Mouse (Mus musculus) heart, postnatal 0 days (tissue): Measurements from ENCODE around the gene Zbtb45. TPM values are rescaled to one million over a fixed set of nuclear protein-coding genes. Genes with fewer than 3 reads are reported as not detected.
A peak's percentile ranks its signal among the peaks of the same experiment; 100 is the strongest.

ENCODE experiments used
- ATAC-seq: fragments of 200-750 bp; cut with Nextera tagmentation; 2 replicates; pipeline ENCODE4 v1.8.0; 2017; ENCODE audit warnings: low read depth, moderate number of reproducible peaks, moderate library complexity; ENCODE audit not compliant: insufficient read depth
- DNase-seq: peaks from one replicate; pipeline ENCODE4 v3.0.0-alpha.2; 2016; ENCODE audit warnings: low spot score
- H3K27ac ChIP-seq: fragments of 300-500 bp; sonication (generic); 2 replicates; pipeline ENCODE4 v1.5.1; 2014; ENCODE audit warnings: low read depth, mild to moderate bottlenecking
- H3K27me3 ChIP-seq: fragments of 300-500 bp; sonication (generic); 2 replicates; pipeline ENCODE4 v1.6.1; 2014; ENCODE audit warnings: low read length, mixed read lengths; ENCODE audit not compliant: control insufficient read depth, insufficient read depth
- H3K36me3 ChIP-seq: fragments of 300-500 bp; sonication (generic); replicated peaks from 2 replicates; pipeline ENCODE4 v1.6.1; 2014; ENCODE audit warnings: low read length, mixed read lengths; ENCODE audit not compliant: control insufficient read depth, insufficient read depth
- H3K4me1 ChIP-seq: fragments of 300-500 bp; sonication (generic); 2 replicates; pipeline ENCODE4 v1.6.1; 2014; ENCODE audit warnings: antibody characterized with exemption; ENCODE audit not compliant: control insufficient read depth, insufficient read depth
- H3K4me2 ChIP-seq: fragments of 300-500 bp; sonication (generic); 2 replicates; pipeline ENCODE4 v1.6.1; 2014; ENCODE audit warnings: low read depth, mild to moderate bottlenecking, low read length, moderate library complexity
- H3K4me3 ChIP-seq: fragments of 300-500 bp; sonication (generic); 2 replicates; pipeline ENCODE4 v1.5.1; 2014; ENCODE audit warnings: low read depth, low read length
- H3K9ac ChIP-seq: fragments of 300-500 bp; sonication (generic); replicated peaks from 2 replicates; pipeline ENCODE4 v1.6.1; 2014; ENCODE audit warnings: low read depth, low read length, mixed read lengths
- H3K9me3 ChIP-seq: fragments of 300-500 bp; sonication (generic); replicated peaks from 2 replicates; pipeline ENCODE4 v1.6.1; 2016; ENCODE audit warnings: low read length; ENCODE audit not compliant: control insufficient read depth
- CTCF ChIP-seq: IDR thresholded peaks from 2 replicates; pipeline ENCODE4 v1.5.1; 2016; ENCODE audit warnings: antibody characterized with exemption, control low read depth, low read depth
- EP300 ChIP-seq: IDR thresholded peaks from 2 replicates; pipeline ENCODE4 v1.6.1; 2016; ENCODE audit warnings: antibody characterized with exemption, low read depth
- WGBS: fragments of 180-500 bp; shearing (Covaris S2); extraction: QIAGEN DNeasy Blood & Tissue Kit; methylation state at CpG from one replicate; pipeline ENCODE4 v1.1.7; 2014; 5-methylcytosine and 5-hydroxymethylcytosine counted together
- polyA plus RNA-seq: library from polyadenylated mRNA; unstranded; fragments of >200 nt; fragmentation: Nextera tagmentation; extraction: Ambion mirVana; gene quantifications from 2 replicates; pipeline ENCODE4 v1.2.1, GENCODE M21; 2015
- total RNA-seq: library from RNA; depleted of rRNA; stranded (reverse); fragments of >200 nt; gene quantifications from 2 replicates; pipeline ENCODE4 v1.2.3, GENCODE M21; 2014; ENCODE audit warnings: low replicate concordance

The Zbtb45 gene
- total and polyA plus RNA-seq, 2 experiments from 2014 or later = 9.5 to 29.2 TPM

GRCm38 (mm10) chr7:13043120-13043444, 33.2 kb upstream of the Zbtb45 start:
- no peak for TF ChIP-seq EP300
- no peak for TF ChIP-seq CTCF
- no peaks in the 10 kb centered on the region for H3K9me3 ChIP-seq
- 47% methylated on average over 16 of the region's 16 CpGs for WGBS
- peak overlapping the region; percentile 49 for H3K4me3 ChIP-seq
- H3K27ac ChIP-seq = no peak overlapping the region
- peaks cover 17% of the 10 kb centered on the region for H3K4me1 ChIP-seq
- DNase-seq (no peak), ATAC-seq (no peak)
- H3K4me2 ChIP-seq = peak overlapping the region; percentile 73; the same call in 1 of the 2 replicates
- H3K27me3 ChIP-seq = peaks cover 29% of the 10 kb centered on the region
- no peak overlapping the region for H3K9ac ChIP-seq
- no peaks in the 10 kb centered on the region for H3K36me3 ChIP-seq

GRCm38 (mm10) chr7:13042511-13042910, 32.7 kb upstream of the Zbtb45 start:
- H3K36me3 ChIP-seq = no peaks in the 10 kb centered on the region
- TF ChIP-seq EP300 = no peak
- H3K4me1 ChIP-seq = peaks cover 17% of the 10 kb centered on the region
- ATAC-seq = no peak
- no peak overlapping the region for H3K4me2 ChIP-seq
- DNase-seq = no peak
- WGBS = 57% methylated on average over 6 of the region's 6 CpGs
- no peak overlapping the region for H3K9ac ChIP-seq
- peaks cover 29% of the 10 kb centered on the region for H3K27me3 ChIP-seq
- no peaks in the 10 kb centered on the region for H3K9me3 ChIP-seq
- no peak overlapping the region for H3K27ac ChIP-seq
- no peak overlapping the region for H3K4me3 ChIP-seq

- Histone ChIP-seq H3K4me3 (no peak overlapping the region), H3K4me1 (peaks cover 25% of the 10 kb centered on the region), H3K27me3 (peaks cover 29% of the 10 kb centered on the region), H3K4me2 (no peak overlapping the region), H3K9me3 (no peaks in the 10 kb centered on the region), H3K36me3 (no peaks in the 10 kb centered on the region), H3K9ac (no peak overlapping the region), H3K27ac (no peak overlapping the region)
- ATAC-seq (no peak), DNase-seq (no peak)
- 58% methylated on average over 1 of the region's 1 CpGs for WGBS
- TF ChIP-seq EP300 (no peak), CTCF (no peak)
Measured at GRCm38 (mm10) chr7:13041256-13041655, 31.4 kb upstream of the Zbtb45 start.

- H3K36me3 ChIP-seq = peaks cover 8% of the 10 kb centered on the region
- peak overlapping the region; percentile 100 for H3K27ac ChIP-seq
- peaks cover 30% of the 10 kb centered on the region for H3K4me1 ChIP-seq
- no peak for ATAC-seq
- H3K4me3 ChIP-seq = peak overlapping the region; percentile 92; the same call in 1 of the 2 replicates
- H3K27me3 ChIP-seq = peaks cover 15% of the 10 kb centered on the region
- peak overlapping the region; percentile 98 for H3K9ac ChIP-seq
- no peak for DNase-seq
- no peak for TF ChIP-seq EP300
- TF ChIP-seq CTCF = no peak
- no peaks in the 10 kb centered on the region for H3K9me3 ChIP-seq
- H3K4me2 ChIP-seq = peak overlapping the region; percentile 87
- WGBS = 50% methylated on average over 1 of the region's 1 CpGs
Measured at GRCm38 (mm10) chr7:13039181-13039580, 29.3 kb upstream of the Zbtb45 start.

DNA sequence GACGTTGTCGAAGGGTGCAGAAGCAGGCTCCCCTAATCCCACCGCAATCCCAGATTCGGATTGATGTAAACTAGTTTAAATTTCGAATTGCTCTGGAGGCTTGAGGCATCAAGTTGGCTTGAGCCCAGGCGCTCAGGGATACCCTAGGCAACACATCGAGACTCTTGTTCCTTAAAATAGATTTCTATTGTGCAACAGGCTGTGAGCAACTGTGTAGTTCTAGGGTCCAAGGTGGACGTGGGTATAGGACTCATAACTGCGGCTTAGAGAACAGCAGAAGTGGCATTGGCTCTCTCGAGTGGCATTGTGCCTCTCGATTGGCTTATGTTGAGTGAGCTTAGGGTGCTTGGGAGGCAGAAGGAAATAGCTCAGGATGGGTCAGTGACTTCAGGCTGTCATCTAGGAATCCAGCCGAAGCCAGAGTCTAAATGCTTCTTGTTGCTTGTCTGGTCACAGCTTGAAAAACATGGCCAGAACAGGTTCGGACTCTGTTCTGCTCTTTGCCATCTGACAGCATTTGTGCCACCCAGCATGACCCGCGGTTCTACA, 28.9 kb upstream of the Zbtb45 start:
- H3K36me3 ChIP-seq = peaks cover 8% of the 10 kb centered on the region
- H3K27ac ChIP-seq = peak overlapping the region; percentile 100
- peaks cover 31% of the 10 kb centered on the region for H3K4me1 ChIP-seq
- 0 out of 2 replicates have a peak, but pooled peaks have one; percentile 16 for TF ChIP-seq EP300
- no peak for TF ChIP-seq CTCF
- 9% methylated on average over 15 of the region's 15 CpGs for WGBS
- H3K9me3 ChIP-seq = no peaks in the 10 kb centered on the region
- H3K27me3 ChIP-seq = peaks cover 10% of the 10 kb centered on the region
- H3K4me3 ChIP-seq = peak overlapping the region; percentile 92
- ATAC-seq (no peak), DNase-seq (peak; percentile 39)
- peak overlapping the region; percentile 87 for H3K4me2 ChIP-seq
- H3K9ac ChIP-seq = peak overlapping the region; percentile 98
